Mouse (Mus musculus) right cerebral cortex, postnatal 10 days (tissue): ENCODE data around the gene Zfp316.

Experiments
- DNase-seq, 2 experiments: peaks; one replicate each; pipeline ENCODE4 v3.0.0; 2021; ENCODE audit warnings: low spot score in 2 of 2

Zfp316 gene

GRCm38 (mm10) chr5:143222287-143222686, 47.5 kb downstream of the Zfp316 start:
- no peak for DNase-seq

DNA sequence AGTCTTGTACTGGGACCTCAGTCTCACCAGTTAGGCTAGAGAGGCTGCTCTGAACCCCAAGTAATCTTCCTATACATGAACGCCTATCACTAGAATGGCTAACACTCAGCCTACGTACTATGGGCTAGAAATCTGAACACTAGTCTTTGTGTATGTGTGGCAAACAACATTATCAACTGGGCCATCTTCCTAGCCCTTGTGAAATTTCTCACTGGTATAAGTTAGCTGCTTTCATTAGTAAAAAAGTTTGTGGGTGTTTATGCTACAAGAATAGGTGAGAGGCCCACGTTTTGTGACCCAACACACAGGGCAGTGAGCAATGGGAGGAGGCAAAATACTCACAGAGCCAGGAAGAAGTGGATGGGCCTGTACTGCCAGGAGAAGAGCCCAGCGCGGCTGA, 48.8 kb downstream of the Zfp316 start:
- no peak for DNase-seq

GRCm38 (mm10) chr5:143213832-143214231, 56.0 kb downstream of the Zfp316 start:
- no peak for DNase-seq

DNA sequence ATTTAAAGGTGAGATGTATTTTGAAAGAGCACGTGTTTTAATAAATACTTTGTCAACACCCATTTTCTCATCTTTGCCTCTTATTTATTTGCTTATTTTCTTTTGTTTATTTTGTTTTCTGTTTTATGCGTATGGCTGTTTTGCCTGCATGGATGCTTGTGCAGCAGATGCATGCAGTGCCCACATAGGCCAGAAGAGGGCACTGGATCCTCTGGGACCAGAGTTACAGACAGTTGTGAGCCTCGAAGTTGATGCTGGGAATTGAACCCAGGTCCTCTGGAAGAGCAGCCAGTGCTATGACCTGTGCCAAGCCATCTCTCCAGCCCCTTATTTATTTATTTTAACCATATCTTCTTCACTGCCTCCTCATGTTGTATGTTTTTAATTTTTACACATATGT, 64.8 kb downstream of the Zfp316 start:
- DNase-seq = no peak
